Mouse (Mus musculus) liver, embryonic 14.5 days (tissue): Measurements from ENCODE around the gene Ralgapb. TPM values are rescaled to one million over a fixed set of nuclear protein-coding genes. Genes with fewer than 3 reads are reported as not detected.

ENCODE experiments used
- ATAC-seq: fragments of 200-750 bp; cut with Nextera tagmentation; 2 replicates; pipeline ENCODE4 v1.8.0; 2017; ENCODE audit warnings: moderate number of reproducible peaks, mild to moderate bottlenecking, moderate library complexity; ENCODE audit not compliant: insufficient read depth
- DNase-seq, 3 experiments: peaks; one replicate each; pipeline ENCODE4 v3.0.0-alpha.2; 2012 to 2013; ENCODE audit warnings: low read depth in 3 of 3, low spot score in 3 of 3
- H3K27ac ChIP-seq: fragments of 300-500 bp; sonication (generic); 2 replicates; pipeline ENCODE4 v1.5.1; 2014; ENCODE audit warnings: moderate library complexity, mild to moderate bottlenecking, control low read depth, inconsistent platforms
- H3K27me3 ChIP-seq: fragments of 300-500 bp; sonication (generic); 2 replicates; pipeline ENCODE4 v1.6.1; 2014; ENCODE audit warnings: mild to moderate bottlenecking, low read length, moderate library complexity; ENCODE audit not compliant: control insufficient read depth, insufficient read depth
- H3K36me3 ChIP-seq: fragments of 300-500 bp; sonication (generic); replicated peaks from 2 replicates; pipeline ENCODE4 v1.6.1; 2014; ENCODE audit warnings: low read depth; ENCODE audit not compliant: control insufficient read depth, insufficient read depth
- H3K4me1 ChIP-seq, 2 experiments: fragments of 200-500 bp in 1 of 2; fragments of 300-500 bp in 1 of 2; sonication (generic) in 1 of 2; replicated peaks; 2 replicates each; pipeline ENCODE4 v1.6.1; 2012 to 2014; ENCODE audit warnings: antibody characterized with exemption in 1 of 2, inconsistent platforms in 1 of 2, low read length in 1 of 2; ENCODE audit not compliant: control insufficient read depth in 2 of 2, insufficient read depth in 2 of 2
- H3K4me2 ChIP-seq: fragments of 300-500 bp; sonication (generic); 2 replicates; pipeline ENCODE4 v1.6.1; 2014; ENCODE audit warnings: low read depth, mild to moderate bottlenecking, control low read depth, moderate library complexity
- H3K4me3 ChIP-seq, 2 experiments: fragments of 200-500 bp in 1 of 2; fragments of 300-500 bp in 1 of 2; sonication (generic) in 1 of 2; 2 replicates each; pipeline ENCODE4 v1.5.1; 2012 to 2014; ENCODE audit warnings: low read depth in 2 of 2, low read length in 2 of 2, mild to moderate bottlenecking in 2 of 2, control low read depth in 1 of 2, inconsistent platforms in 1 of 2, moderate library complexity in 1 of 2; ENCODE audit not compliant: insufficient read depth in 1 of 2
- H3K9ac ChIP-seq: fragments of 300-500 bp; sonication (generic); replicated peaks from 2 replicates; pipeline ENCODE4 v1.6.1; 2014; ENCODE audit warnings: mild to moderate bottlenecking, control low read depth, moderate library complexity
- H3K9me3 ChIP-seq: fragments of 300-500 bp; sonication (generic); 2 replicates; pipeline ENCODE4 v1.6.1; 2016; ENCODE audit warnings: low read length, mixed read lengths; ENCODE audit not compliant: control insufficient read depth
- CTCF ChIP-seq: IDR thresholded peaks from 2 replicates; pipeline ENCODE4 v1.5.1; 2016; ENCODE audit warnings: antibody characterized with exemption, low read depth, control low read depth
- EP300 ChIP-seq: IDR thresholded peaks from 2 replicates; pipeline ENCODE4 v1.6.1; 2016; ENCODE audit warnings: antibody characterized with exemption, low read depth
- WGBS: fragments of 180-500 bp; shearing (Covaris S2); extraction: QIAGEN DNeasy Blood & Tissue Kit; methylation state at CpG from one replicate; pipeline ENCODE4 v1.1.7; 2014; ENCODE audit not compliant: insufficient replicate concordance; 5-methylcytosine and 5-hydroxymethylcytosine counted together
- polyA plus RNA-seq, 2 experiments: library from polyadenylated mRNA; depleted of rRNA in 1 of 2; stranded (reverse) in 1 of 2; unstranded in 1 of 2; fragments of >200 nt; fragmentation: Nextera tagmentation in 1 of 2; extraction: Ambion mirVana in 1 of 2; gene quantifications; 2 replicates each; pipeline versions ENCODE4 v1.2.1 to v1.2.3; 2012 to 2014

Ralgapb gene
- polyA plus RNA-seq, 2 experiments, result 4.7 to 5.6 TPM

GRCm38 (mm10) chr2:158513821-158514336, 104.2 kb downstream of the Ralgapb start:
- ATAC-seq, result no peak
- Histone ChIP-seq H3K27ac (no peak overlapping the region), H3K4me1 (no peaks in the 10 kb centered on the region), H3K4me3 (no peak overlapping the region), H3K27me3 (no peaks in the 10 kb centered on the region), H3K4me2 (no peak overlapping the region), H3K36me3 (no peaks in the 10 kb centered on the region), H3K9me3 (no peaks in the 10 kb centered on the region), H3K9ac (no peak overlapping the region)
- DNase-seq, result no peak
- TF ChIP-seq EP300 (no peak), CTCF (no peak)
- 69% methylated on average over 12 of the region's 12 CpGs for WGBS

DNA sequence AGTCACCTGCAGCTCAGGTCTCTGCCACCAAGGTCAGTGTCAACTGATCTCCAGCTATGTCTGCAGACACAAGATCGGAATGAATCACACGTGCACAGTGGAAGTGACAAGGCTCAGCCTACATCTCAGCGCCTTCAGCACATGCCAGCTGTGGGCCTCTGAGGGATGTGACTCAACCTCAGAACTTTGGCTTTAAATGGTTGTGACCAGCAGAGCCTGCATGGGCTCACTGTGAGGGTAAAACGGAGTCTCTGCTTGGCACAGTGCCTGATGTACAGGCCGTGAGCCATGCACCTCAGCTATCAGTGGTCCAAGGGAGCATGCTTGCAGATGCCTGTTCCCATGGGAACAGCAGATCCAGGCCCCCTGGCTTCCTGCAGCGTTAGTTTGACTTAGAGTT, 108.9 kb downstream of the Ralgapb start:
- Histone ChIP-seq H3K9me3 (no peaks in the 10 kb centered on the region), H3K27ac (no peak overlapping the region)

DNA sequence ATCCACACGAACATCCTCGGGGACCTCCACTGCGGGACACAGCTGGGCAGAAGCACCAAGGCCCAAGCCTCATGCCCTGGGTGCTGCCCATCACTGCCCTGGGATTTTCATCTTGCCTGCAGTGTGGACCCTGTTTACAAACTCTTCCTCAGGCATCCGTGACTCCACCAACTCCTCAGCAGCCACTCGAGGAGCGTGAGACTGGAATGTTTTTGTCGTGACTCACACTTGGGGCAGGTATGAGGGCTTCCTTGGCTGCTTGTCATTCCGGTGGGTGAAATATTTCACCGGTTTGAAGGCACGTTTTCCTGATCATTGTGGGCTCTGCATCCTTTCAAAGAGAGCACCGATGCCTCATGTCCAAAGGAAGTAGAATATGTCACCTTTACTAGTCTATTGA, 109.4 kb downstream of the Ralgapb start:
- H3K27ac ChIP-seq, result no peak overlapping the region
- H3K36me3 ChIP-seq, result no peaks in the 10 kb centered on the region
- no peak overlapping the region for H3K4me3 ChIP-seq
- DNase-seq (no peak), ATAC-seq (no peak)
- no peak overlapping the region for H3K9ac ChIP-seq
- H3K27me3 ChIP-seq, result no peaks in the 10 kb centered on the region
- no peak overlapping the region for H3K4me2 ChIP-seq
- WGBS, result 71% methylated on average over 11 of the region's 11 CpGs
- no peaks in the 10 kb centered on the region for H3K9me3 ChIP-seq
- no peaks in the 10 kb centered on the region for H3K4me1 ChIP-seq
- TF ChIP-seq EP300 (no peak), CTCF (no peak)

More for the DNA sequence above, 108.9 kb downstream of the Ralgapb start:
- H3K4me2 ChIP-seq, result no peak overlapping the region
- no peak overlapping the region for H3K4me3 ChIP-seq
- ATAC-seq, result no peak
- DNase-seq, result no peak
- H3K36me3 ChIP-seq, result no peaks in the 10 kb centered on the region
- H3K27me3 ChIP-seq, result no peaks in the 10 kb centered on the region
- H3K9ac ChIP-seq, result no peak overlapping the region
- TF ChIP-seq EP300 (no peak), CTCF (no peak)
- 54% methylated on average over 6 of the region's 6 CpGs for WGBS
- no peaks in the 10 kb centered on the region for H3K4me1 ChIP-seq

- Histone ChIP-seq H3K4me2 (no peak overlapping the region), H3K36me3 (no peaks in the 10 kb centered on the region), H3K27ac (no peak overlapping the region), H3K9me3 (no peaks in the 10 kb centered on the region), H3K4me3 (no peak overlapping the region), H3K9ac (no peak overlapping the region), H3K4me1 (no peaks in the 10 kb centered on the region), H3K27me3 (no peaks in the 10 kb centered on the region)
- TF ChIP-seq EP300 (no peak), CTCF (no peak)
- 61% methylated on average over 6 of the region's 6 CpGs for WGBS
- DNase-seq (no peak), ATAC-seq (no peak)
Observed at GRCm38 (mm10) chr2:158519800-158520199, 110.2 kb downstream of the Ralgapb start.

GRCm38 (mm10) chr2:158523060-158523459, 113.4 kb downstream of the Ralgapb start:
- no peak overlapping the region for H3K4me2 ChIP-seq
- no peaks in the 10 kb centered on the region for H3K4me1 ChIP-seq
- H3K9ac ChIP-seq, result no peak overlapping the region
- WGBS, result 67% methylated on average over 8 of the region's 8 CpGs
- H3K36me3 ChIP-seq, result no peaks in the 10 kb centered on the region
- no peak for TF ChIP-seq CTCF
- DNase-seq (no peak), ATAC-seq (no peak)
- H3K27ac ChIP-seq, result no peak overlapping the region
- no peaks in the 10 kb centered on the region for H3K9me3 ChIP-seq
- H3K4me3 ChIP-seq, result no peak overlapping the region
- H3K27me3 ChIP-seq, result no peaks in the 10 kb centered on the region
